Comparison of ENCODE assay signal across 9 mouse cellular contexts in the genomic region with DNA sequence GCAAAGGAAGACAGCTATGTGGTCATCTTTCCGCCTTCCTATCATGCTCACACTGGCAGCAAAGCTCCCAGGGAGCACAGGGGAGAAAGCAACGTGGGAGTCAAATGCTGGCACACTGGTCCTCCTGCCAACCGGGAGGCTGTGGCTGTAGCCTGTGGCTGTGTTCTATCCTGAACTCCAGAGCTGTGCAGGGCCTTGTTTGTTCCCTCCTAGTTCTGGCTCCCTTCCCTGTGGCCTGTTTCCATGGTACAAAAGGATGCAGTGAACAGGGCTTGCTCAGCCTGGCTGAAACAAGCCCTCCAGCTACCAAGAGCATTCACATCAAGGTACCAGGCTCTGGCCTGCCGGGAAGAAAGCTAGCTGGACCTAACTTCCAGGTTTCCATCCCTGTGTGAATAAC. TPM values are rescaled to one million over a fixed set of nuclear protein-coding genes. Genes with fewer than 3 reads are reported as not detected.
DNase-seq lines count a peak whose midpoint lies in the region; ATAC-seq and TF ChIP-seq lines count a peak whose summit lies in the region.
"Had no signal": no experiment of that assay in that cellular context is flagged by ENCODE, and none has a peak within 500 bp of the region (broad histone marks: within the 10 kb centered on the region; RNA-seq: fewer than 3 reads in every experiment).

No protein-coding gene starts in this region.

- H3K27me3 ChIP-seq in hindbrain, embryonic 16.5 days (replicated peaks; ENCODE audit: control insufficient read depth, insufficient read depth, low read length), result no peaks in the 10 kb centered on the region
- H3K27me3 ChIP-seq in midbrain, embryonic 14.5 days (ENCODE audit: control insufficient read depth, insufficient read depth, low read length), result no peaks in the 10 kb centered on the region
- H3K27me3 ChIP-seq in thymus, adult 2 months (ENCODE audit: control insufficient read depth, insufficient read depth, low read length), result no peaks in the 10 kb centered on the region
- H3K27me3 ChIP-seq: limb, embryonic 12.5 days had no signal

- no peaks in the 10 kb centered on the region for H3K9me3 ChIP-seq in hindbrain, embryonic 16.5 days (ENCODE audit: control insufficient read depth, low read length)
- H3K9me3 ChIP-seq in midbrain, embryonic 14.5 days (ENCODE audit: control insufficient read depth, low read length), result no peaks in the 10 kb centered on the region
- H3K9me3 ChIP-seq: limb, embryonic 12.5 days had no signal

- intact Hi-C loops in gastrocnemius, postnatal 14 days (cut with DNase I; ENCODE audit: low total_unique reads), result no loop called here

- WGBS in hindbrain, embryonic 16.5 days, result 62% methylated on average over 4 of the region's 4 CpGs
- 57% methylated on average over 4 of the region's 4 CpGs for WGBS in midbrain, embryonic 14.5 days
- 89% methylated on average over 4 of the region's 4 CpGs for WGBS in thymus, adult 2 months

- no peak overlapping the region for H3K4me2 ChIP-seq in hindbrain, embryonic 16.5 days (ENCODE audit: low read length)
- no peak overlapping the region for H3K4me2 ChIP-seq in midbrain, embryonic 14.5 days (ENCODE audit: low read length)
- H3K4me2 ChIP-seq: limb, embryonic 12.5 days had no signal

- H3K27ac ChIP-seq in hindbrain, embryonic 16.5 days (ENCODE audit: low read depth, low read length), result peak overlapping the region; percentile 72
- H3K27ac ChIP-seq in midbrain, embryonic 14.5 days (replicated peaks; ENCODE audit: low read depth, low read length), result peak overlapping the region; percentile 63
- no peak overlapping the region for H3K27ac ChIP-seq in thymus, adult 2 months (ENCODE audit: control insufficient read depth, insufficient read depth, low read length)
- H3K27ac ChIP-seq: limb, embryonic 12.5 days had no signal

- peak; percentile 90 for ATAC-seq in cerebellum, adult (ENCODE audit: insufficient number of reproducible peaks, low FRiP score, low TSS enrichment)
- peak; percentile 94 for ATAC-seq in hindbrain, embryonic 16.5 days
- ATAC-seq in midbrain, embryonic 14.5 days (ENCODE audit: low FRiP score, low TSS enrichment), result 0 out of 2 replicates have a peak, but pooled peaks have one; percentile 36
- ATAC-seq in CD4-positive, CD25-positive, alpha-beta regulatory T cell, adult 4 months, result no peak

- no peak overlapping the region for H3K4me3 ChIP-seq in hindbrain, embryonic 16.5 days (ENCODE audit: low read length)
- no peak overlapping the region for H3K4me3 ChIP-seq in midbrain, embryonic 14.5 days (replicated peaks; ENCODE audit: low read depth, low read length)
- H3K4me3 ChIP-seq in thymus, adult 2 months (ENCODE audit: control insufficient read depth, insufficient read depth, low read length), result no peak overlapping the region
- H3K4me3 ChIP-seq: limb, embryonic 12.5 days had no signal

- H3K9ac ChIP-seq in hindbrain, embryonic 16.5 days (ENCODE audit: low read depth, low read length), result no peak overlapping the region
- no peak overlapping the region for H3K9ac ChIP-seq in midbrain, embryonic 14.5 days (replicated peaks; ENCODE audit: low read length)
- H3K9ac ChIP-seq: limb, embryonic 12.5 days had no signal

- TF ChIP-seq CTCF in thymus, adult 2 months (IDR thresholded peaks at IDR 0.05; ENCODE audit: borderline replicate concordance, control insufficient read depth, extremely low read depth, insufficient read depth, low read length, poor library complexity), result no peak

- H3K36me3 ChIP-seq in hindbrain, embryonic 16.5 days (ENCODE audit: control insufficient read depth, insufficient read depth, low read length), result peaks cover 9% of the 10 kb centered on the region; the same call in 1 of the 2 replicates
- peaks cover 35% of the 10 kb centered on the region for H3K36me3 ChIP-seq in midbrain, embryonic 14.5 days (ENCODE audit: control insufficient read depth, insufficient read depth, low read length)
- peaks cover 4% of the 10 kb centered on the region; the same call in 1 of the 2 replicates for H3K36me3 ChIP-seq in thymus, adult 2 months (ENCODE audit: control insufficient read depth, insufficient read depth, low read length)

- no peak for TF ChIP-seq POLR2A in thymus, adult 2 months (IDR thresholded peaks at IDR 0.05; ENCODE audit: control insufficient read depth, extremely low read depth, insufficient read depth, low read length, poor library complexity)

- H3K4me1 ChIP-seq in hindbrain, embryonic 16.5 days (ENCODE audit: control insufficient read depth, insufficient read depth, low read depth, low read length), result peaks cover 5% of the 10 kb centered on the region; the same call in 1 of the 2 replicates
- H3K4me1 ChIP-seq in midbrain, embryonic 14.5 days (ENCODE audit: control insufficient read depth, insufficient read depth, low read length), result no peaks in the 10 kb centered on the region
- no peaks in the 10 kb centered on the region for H3K4me1 ChIP-seq in thymus, adult 2 months (replicated peaks; ENCODE audit: control insufficient read depth, insufficient read depth, low read length)
- H3K4me1 ChIP-seq: limb, embryonic 12.5 days had no signal

- DNase-seq in gastrocnemius, postnatal 14 days, result peak; percentile 50
- no peak for DNase-seq in gastrocnemius, adult 18-20 months (ENCODE audit: low spot score)
- peak; percentile 55 for DNase-seq in midbrain, embryonic 14.5 days
- DNase-seq in ovary, postnatal 10 days (ENCODE audit: low spot score), result no peak
- no peak for DNase-seq in thymus, adult 2 months

RNA-seq across cellular contexts. Expression of a gene that starts 22.8 kb away (rescaled TPM):
- total RNA-seq in gastrocnemius, postnatal 14 days (2021), result 1 to 10 TPM; 6.0 to 6.1 TPM
- 1 to 10 TPM; 6.6 to 7.9 TPM for total RNA-seq in gastrocnemius, adult 18-20 months (2021)
- polyA plus RNA-seq in hindbrain, embryonic 16.5 days (2015; fragmentation: Nextera tagmentation; extraction: Ambion mirVana), result 5.5 and 5.7 TPM in 2 replicates
- 4.7 and 5.0 TPM in 2 replicates for polyA plus RNA-seq in midbrain, embryonic 14.5 days (2014; fragmentation: Nextera tagmentation; extraction: Ambion mirVana)
- 1 to 10 TPM; 3.7 to 7.1 TPM for polyA plus RNA-seq in CD4-positive, CD25-positive, alpha-beta regulatory T cell, adult 4 months (2017; shearing (Covaris generic))
- 2.8 and 3.3 TPM in 2 replicates for polyA plus RNA-seq in thymus, adult 2 months (2012; rRNA removed)

RNA-seq across cellular contexts. Expression of a gene that starts 41.0 kb away (rescaled TPM):
- total RNA-seq in gastrocnemius, postnatal 14 days (2021), result 10 to 100 TPM; 12.4 to 16.6 TPM
- 10 to 100 TPM; 17.3 to 18.4 TPM for total RNA-seq in gastrocnemius, adult 18-20 months (2021)
- 21.3 and 22.8 TPM in 2 replicates for polyA plus RNA-seq in hindbrain, embryonic 16.5 days (2015; fragmentation: Nextera tagmentation; extraction: Ambion mirVana)
- 19.6 and 25.2 TPM in 2 replicates for polyA plus RNA-seq in midbrain, embryonic 14.5 days (2014; fragmentation: Nextera tagmentation; extraction: Ambion mirVana)
- polyA plus RNA-seq in CD4-positive, CD25-positive, alpha-beta regulatory T cell, adult 4 months (2017; shearing (Covaris generic)), result 10 to 100 TPM; 53.8 to 64.5 TPM
- 1.6 and 1.8 TPM in 2 replicates for polyA plus RNA-seq in thymus, adult 2 months (2012; rRNA removed)

RNA-seq across cellular contexts. Expression of a gene that starts 41.3 kb away (rescaled TPM):
- total RNA-seq in gastrocnemius, postnatal 14 days (2021), result 10 to 100 TPM; 61.5 to 73.1 TPM
- total RNA-seq in gastrocnemius, adult 18-20 months (2021), result 100 to 1,000 TPM in 1 of 2 experiments, 10 to 100 TPM in 1; 97.0 to 111 TPM
- 51.2 and 67.9 TPM in 2 replicates for polyA plus RNA-seq in hindbrain, embryonic 16.5 days (2015; fragmentation: Nextera tagmentation; extraction: Ambion mirVana)
- polyA plus RNA-seq in midbrain, embryonic 14.5 days (2014; fragmentation: Nextera tagmentation; extraction: Ambion mirVana), result 31.9 and 37.5 TPM in 2 replicates
- 10 to 100 TPM; 15.6 to 23.5 TPM for polyA plus RNA-seq in CD4-positive, CD25-positive, alpha-beta regulatory T cell, adult 4 months (2017; shearing (Covaris generic))
- 15.0 and 16.9 TPM in 2 replicates for polyA plus RNA-seq in thymus, adult 2 months (2012; rRNA removed)

Comparison
In these comparisons a context has a peak if more than half of its experiments do, and no peak if none do; other contexts are left out.
1. DNase-seq: peak in gastrocnemius, postnatal 14 days (single experiment) and midbrain, embryonic 14.5 days (single experiment); none in gastrocnemius, adult 18-20 months (single experiment), ovary, postnatal 10 days (single experiment) and thymus, adult 2 months (single experiment).